Mouse (Mus musculus) bone marrow macrophage, adult 2 months (primary cell): ENCODE results near the gene Hist1h3e. TPM values are rescaled to one million over a fixed set of nuclear protein-coding genes. Genes with fewer than 3 reads are reported as not detected.
"Not testable (repeated sequence)": the region's sequence is repeated elsewhere in the genome, so short reads cannot be mapped to it uniquely, and the experiment has no call there.

Experiments
- H3K27ac ChIP-seq: 2 replicates; pipeline ENCODE4 v1.5.1; 2012; ENCODE audit warnings: low read depth, low read length; ENCODE audit not compliant: insufficient read depth
- H3K4me1 ChIP-seq: 2 replicates; pipeline ENCODE4 v1.6.1; 2012; ENCODE audit warnings: low read length; ENCODE audit not compliant: control insufficient read depth, insufficient read depth
- H3K4me3 ChIP-seq: 2 replicates; pipeline ENCODE4 v1.5.1; 2012; ENCODE audit warnings: mild to moderate bottlenecking, low read length, moderate library complexity; ENCODE audit not compliant: insufficient read depth
- CTCF ChIP-seq: IDR thresholded peaks from 2 replicates; pipeline ENCODE4 v1.5.1; 2012; ENCODE audit warnings: low read depth, mild to moderate bottlenecking, low read length, moderate library complexity
- POLR2A ChIP-seq: IDR thresholded peaks from 2 replicates; pipeline ENCODE4 v1.6.1; 2012; ENCODE audit warnings: mild to moderate bottlenecking, low read depth, low read length, borderline replicate concordance
- polyA plus RNA-seq: library from polyadenylated mRNA; stranded (reverse); fragments of >200 nt; gene quantifications from 2 replicates; pipeline ENCODE4 v1.2.4, GENCODE M21; 2012; ENCODE audit not compliant: missing spikeins, insufficient read depth, insufficient read length

Hist1h3e gene
- polyA plus RNA-seq, 1 experiment: 3.6 TPM

DNA sequence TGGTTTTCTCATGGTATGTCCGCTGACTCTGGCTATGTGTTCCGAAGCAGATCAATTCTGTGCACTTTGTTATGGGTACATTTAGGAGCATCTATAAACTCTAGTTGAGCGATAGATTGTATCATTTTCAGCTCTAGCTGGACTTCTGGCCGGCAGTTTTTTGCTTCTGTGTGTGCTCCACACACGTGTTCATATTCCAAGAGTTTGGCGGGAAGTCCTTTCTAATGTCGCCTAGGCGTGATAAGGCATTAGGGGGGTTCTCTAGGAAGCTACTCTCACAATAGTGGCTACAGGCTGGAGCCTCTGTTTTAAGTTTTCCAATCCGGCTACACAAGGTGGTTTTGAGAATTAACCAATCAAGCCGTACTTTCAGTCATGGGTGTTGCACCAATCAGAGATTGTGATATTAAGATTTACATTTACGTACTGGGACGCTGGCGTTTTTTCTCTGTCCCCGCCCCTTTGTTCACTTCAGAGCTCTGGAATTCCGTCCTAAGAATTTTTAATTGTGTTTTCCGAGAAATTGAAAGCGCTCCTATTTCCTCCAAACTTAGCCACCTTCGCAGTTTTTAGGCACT lies 6.2 kb downstream of the Hist1h3e start:
- no peak for TF ChIP-seq CTCF
- TF ChIP-seq POLR2A: no peak
- H3K4me1 ChIP-seq: peaks cover 13% of the 10 kb centered on the region
- peak overlapping the region; percentile 62 for H3K4me3 ChIP-seq
- H3K27ac ChIP-seq: peak overlapping the region; percentile 87

DNA sequence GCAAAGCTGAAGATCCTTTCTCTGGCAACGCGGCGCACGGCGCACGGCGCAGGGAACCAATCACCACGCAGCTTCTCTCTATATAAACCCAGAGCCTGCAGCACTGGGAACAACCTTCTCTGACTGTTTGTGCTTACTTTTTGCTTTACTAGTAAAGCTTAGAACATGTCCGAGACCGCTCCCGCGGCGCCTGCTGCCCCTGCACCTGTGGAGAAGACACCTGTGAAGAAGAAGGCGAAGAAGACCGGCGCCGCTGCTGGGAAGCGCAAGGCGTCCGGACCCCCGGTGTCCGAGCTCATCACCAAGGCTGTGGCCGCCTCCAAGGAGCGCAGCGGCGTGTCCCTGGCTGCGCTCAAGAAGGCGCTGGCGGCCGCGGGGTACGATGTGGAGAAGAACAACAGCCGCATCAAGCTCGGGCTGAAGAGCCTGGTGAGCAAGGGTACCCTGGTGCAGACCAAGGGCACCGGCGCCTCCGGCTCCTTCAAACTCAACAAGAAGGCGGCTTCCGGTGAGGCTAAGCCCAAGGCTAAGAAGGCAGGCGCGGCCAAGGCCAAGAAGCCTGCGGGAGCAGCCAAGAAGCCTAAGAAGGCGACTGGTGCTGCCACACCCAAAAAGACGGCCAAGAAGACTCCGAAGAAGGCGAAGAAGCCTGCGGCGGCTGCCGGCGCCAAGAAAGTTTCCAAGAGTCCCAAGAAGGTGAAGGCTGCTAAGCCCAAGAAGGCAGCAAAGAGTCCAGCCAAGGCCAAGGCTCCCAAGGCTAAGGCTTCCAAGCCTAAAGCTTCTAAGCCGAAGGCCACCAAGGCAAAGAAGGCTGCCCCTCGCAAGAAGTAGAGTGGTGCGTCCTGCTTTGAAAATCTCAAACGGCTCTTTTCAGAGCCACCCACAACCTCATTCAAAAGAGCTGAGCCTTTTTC lies 7.0 kb downstream of the Hist1h3e start:
- Histone ChIP-seq H3K4me1 (peaks cover 14% of the 10 kb centered on the region), H3K4me3 (peak overlapping the region; percentile 62), H3K27ac (peak overlapping the region; percentile 87)
- no peak for TF ChIP-seq CTCF
- TF ChIP-seq POLR2A: peak; percentile 89

- Histone ChIP-seq H3K4me3 (peak overlapping the region; percentile 12; the same call in 1 of the 2 replicates), H3K4me1 (peaks cover 14% of the 10 kb centered on the region), H3K27ac (peak overlapping the region; percentile 87)
- no peak for TF ChIP-seq CTCF
- TF ChIP-seq POLR2A: no peak
Observed at GRCm38 (mm10) chr13:23554393-23554792, 7.8 kb downstream of the Hist1h3e start.

GRCm38 (mm10) chr13:23552962-23553361 lies 9.2 kb downstream of the Hist1h3e start, which contains the start of gene Hist1h1d:
Gene Hist1h1d, plus strand, starts transcription at chr13:23553262.
- Histone ChIP-seq H3K4me1 (peaks cover 14% of the 10 kb centered on the region), H3K4me3 (no peak within 1 kb of the TSS), H3K27ac (peak within 1 kb of the TSS; percentile 63)
- TF ChIP-seq POLR2A (no peak), CTCF (no peak)

DNA sequence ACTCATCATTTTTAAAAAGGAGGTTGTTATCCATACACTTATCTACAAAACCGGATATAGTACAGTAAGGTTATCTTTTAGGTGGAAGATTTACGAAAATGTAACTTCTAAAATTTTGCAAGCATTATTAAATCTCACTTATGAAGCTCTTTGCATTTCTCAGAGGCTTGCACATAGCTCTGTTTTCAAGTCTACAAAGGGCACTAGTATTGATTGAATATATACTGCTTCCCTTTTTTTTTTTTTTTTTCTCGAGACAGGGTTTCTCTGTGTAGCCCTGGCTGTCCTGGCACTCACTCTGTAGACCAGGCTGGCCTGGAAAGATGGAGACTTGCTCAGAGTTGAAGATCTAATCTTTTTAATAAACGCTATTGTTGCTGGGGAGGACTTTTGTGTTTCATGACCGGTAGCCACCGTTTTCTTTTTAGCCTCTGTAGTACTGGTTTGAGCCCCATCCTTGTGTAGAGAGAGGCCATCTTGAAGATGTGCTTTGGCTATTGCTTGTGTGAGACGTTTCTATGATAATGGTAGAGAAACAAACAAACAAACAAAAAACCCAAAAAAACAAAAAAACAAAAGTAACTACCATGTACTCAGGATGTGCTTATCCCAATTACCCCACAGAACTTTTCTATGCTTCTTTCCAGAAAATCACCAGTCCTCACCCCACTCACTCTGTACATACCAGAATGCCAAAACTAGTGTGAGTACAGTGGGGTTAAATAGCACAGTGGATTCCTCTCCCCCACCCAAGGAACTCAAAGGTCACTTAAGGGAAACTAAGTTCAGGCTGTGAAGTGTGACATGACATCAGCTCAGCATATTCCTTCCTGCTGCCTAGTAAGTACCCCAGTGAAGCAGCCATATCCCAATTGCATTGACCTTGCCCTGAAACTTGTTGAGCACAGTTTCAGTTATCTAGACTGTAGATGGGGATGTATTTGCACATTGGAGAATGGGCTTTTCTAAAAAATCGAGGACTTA lies 9.9 kb downstream of the Hist1h3e start:
- TF ChIP-seq POLR2A (no peak), CTCF (no peak)
- Histone ChIP-seq H3K4me3 (peak overlapping the region; percentile 58; the same call in 1 of the 2 replicates), H3K4me1 (peaks cover 14% of the 10 kb centered on the region), H3K27ac (peak overlapping the region; percentile 63)

GRCm38 (mm10) chr13:23551146-23551834 lies 10.9 kb downstream of the Hist1h3e start, which contains the start of gene Hist1h4f:
Gene Hist1h4f, minus strand, starts transcription at chr13:23551648.
- Histone ChIP-seq H3K4me1 (peaks cover 11% of the 10 kb centered on the region), H3K4me3 (peak within 1 kb of the TSS; percentile 58), H3K27ac (peak within 1 kb of the TSS; percentile 77)
- TF ChIP-seq POLR2A: peak; percentile 87

GRCm38 (mm10) chr13:23550761-23551145 lies 11.4 kb downstream of the Hist1h3e start:
- Histone ChIP-seq H3K4me1 (peaks cover 12% of the 10 kb centered on the region), H3K27ac (peak overlapping the region; percentile 77), H3K4me3 (peak overlapping the region; percentile 58)
- no peak for TF ChIP-seq POLR2A
- no peak for TF ChIP-seq CTCF

DNA sequence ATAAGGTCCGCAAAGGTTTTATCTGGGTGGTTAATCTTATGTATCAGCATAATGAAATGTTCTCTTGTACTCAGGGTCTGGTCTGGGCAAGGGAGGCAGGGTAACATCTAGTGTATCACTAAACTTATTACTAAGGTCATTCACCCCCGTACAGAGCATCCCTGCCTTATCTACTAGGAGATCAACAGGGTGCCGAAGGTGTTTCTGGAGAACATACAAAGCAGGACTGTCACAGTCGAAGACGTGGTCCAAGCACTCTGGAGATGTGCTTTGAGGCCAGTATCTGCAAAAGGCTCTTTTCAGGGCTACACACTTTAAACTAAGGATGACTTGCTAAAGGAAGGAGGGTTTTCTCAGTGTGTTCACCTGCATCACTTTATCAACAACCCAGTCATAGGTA lies 15.5 kb downstream of the Hist1h3e start:
- no peak overlapping the region for H3K27ac ChIP-seq
- TF ChIP-seq CTCF (no peak), POLR2A (no peak)

DNA sequence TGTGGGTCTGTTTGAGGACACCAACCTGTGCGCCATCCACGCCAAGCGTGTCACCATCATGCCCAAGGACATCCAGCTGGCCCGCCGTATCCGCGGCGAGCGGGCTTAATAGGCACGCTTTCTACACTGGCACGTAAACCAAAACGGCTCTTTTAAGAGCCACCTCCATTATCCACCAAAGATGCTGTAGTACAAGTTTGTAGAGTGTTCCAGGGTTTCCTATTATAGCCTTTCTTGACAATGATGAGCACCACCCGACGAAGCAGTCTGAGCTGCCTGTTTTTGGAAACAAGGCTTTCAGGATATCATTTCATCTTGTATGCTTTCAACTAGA lies 17.4 kb downstream of the Hist1h3e start:
- Histone ChIP-seq H3K4me3 (peak overlapping the region; percentile 63), H3K27ac (peak overlapping the region; percentile 71)
- H3K4me1 ChIP-seq: not testable (repeated sequence)

More for the DNA sequence above, 15.5 kb downstream of the Hist1h3e start:
- H3K4me3 ChIP-seq: no peak overlapping the region
- peaks cover 6% of the 10 kb centered on the region for H3K4me1 ChIP-seq
